Mouse (Mus musculus) lung, postnatal 0 days (tissue): Measurements from ENCODE around the gene Gsdme.

Experiments
- CTCF ChIP-seq: IDR thresholded peaks from 2 replicates; pipeline ENCODE4 v1.5.1; 2016; ENCODE audit warnings: antibody characterized with exemption, mild to moderate bottlenecking
- EP300 ChIP-seq: IDR thresholded peaks from 2 replicates; pipeline ENCODE4 v1.6.1; 2016; ENCODE audit warnings: antibody characterized with exemption, mild to moderate bottlenecking, control low read depth

- TF ChIP-seq CTCF (no peak), EP300 (no peak)
Observed at GRCm38 (mm10) chr6:50291650-50292049, 28.0 kb upstream of the Gsdme start.
